In genomic region chr13:94059778-94060177, GRCm38 (mm10) we compare ENCODE assay signal across 8 mouse cellular contexts. TPM values are rescaled to one million over a fixed set of nuclear protein-coding genes. Genes with fewer than 3 reads are reported as not detected.
DNase-seq lines count a peak whose midpoint lies in the region; ATAC-seq and TF ChIP-seq lines count a peak whose summit lies in the region.

No protein-coding gene starts in this region.

- no peaks in the 10 kb centered on the region for H3K36me3 ChIP-seq in midbrain, embryonic 16.5 days (ENCODE audit: control insufficient read depth, insufficient read depth, low read length)

- H3K27ac ChIP-seq in layer of hippocampus, adult 2 months: no peak overlapping the region
- H3K27ac ChIP-seq in midbrain, embryonic 16.5 days (ENCODE audit: low read length): no peak overlapping the region

- WGBS in midbrain, embryonic 16.5 days: 82% methylated on average over 6 of the region's 6 CpGs

- H3K4me1 ChIP-seq in midbrain, embryonic 16.5 days (ENCODE audit: control insufficient read depth, insufficient read depth, low read length): peaks cover 13% of the 10 kb centered on the region

- no peak overlapping the region for H3K4me2 ChIP-seq in midbrain, embryonic 16.5 days (ENCODE audit: low read length)

- DNase-seq in layer of hippocampus, adult 2 months (ENCODE audit: low spot score in 2 of 2): peak in 1 of 2 experiments; percentile 29
- DNase-seq in layer of hippocampus, adult 9-11 months: no peak
- DNase-seq in CD4-positive helper T cell, adult 2 months (ENCODE audit: low read depth, low spot score): peak; percentile 25
- DNase-seq in adrenal gland, adult 18-20 months (ENCODE audit: low spot score in 2 of 2): peak; percentile 54 to 58
- peak; percentile 28 for DNase-seq in kidney, adult 11 months
- DNase-seq in lung, postnatal 14 days: peak; percentile 70
- no peak for DNase-seq in frontal cortex, postnatal 25 days (ENCODE audit: low spot score in 2 of 2)

- no peak overlapping the region for H3K9ac ChIP-seq in midbrain, embryonic 16.5 days (ENCODE audit: low read depth, low read length)

- TF ChIP-seq CTCF in layer of hippocampus, adult 2 months (conservative IDR thresholded peaks at IDR 0.05): peak; percentile 81

- no peak for ATAC-seq in midbrain, embryonic 16.5 days

- no peaks in the 10 kb centered on the region for H3K9me3 ChIP-seq in midbrain, embryonic 16.5 days (replicated peaks; ENCODE audit: control insufficient read depth, low read length, poor library complexity, severe bottlenecking)

- H3K4me3 ChIP-seq in layer of hippocampus, adult 2 months: no peak overlapping the region
- H3K4me3 ChIP-seq in midbrain, embryonic 16.5 days (ENCODE audit: low read depth, low read length): no peak overlapping the region

- peaks cover 5% of the 10 kb centered on the region for H3K27me3 ChIP-seq in midbrain, embryonic 16.5 days (ENCODE audit: control insufficient read depth, insufficient read depth, low read depth, low read length)

RNA-seq across cellular contexts. Expression of gene Lhfpl2, which starts 2.2 kb away (rescaled TPM):
- 10 to 100 TPM; 25.1 to 26.5 TPM for total RNA-seq in layer of hippocampus, adult 2 months (2021)
- 10 to 100 TPM; 22.4 to 31.0 TPM for total RNA-seq in adrenal gland, adult 18-20 months (2021)
- polyA plus RNA-seq in midbrain, embryonic 16.5 days (2015; fragmentation: Nextera tagmentation; extraction: Ambion mirVana): 15.9 and 16.3 TPM in 2 replicates

Comparison
In these comparisons a context has a peak if more than half of its experiments do, and no peak if none do; other contexts are left out.
1. DNase-seq: peak in CD4-positive helper T cell, adult 2 months (single experiment), adrenal gland, adult 18-20 months (2 of 2), kidney, adult 11 months (single experiment) and lung, postnatal 14 days (single experiment); none in layer of hippocampus, adult 9-11 months (single experiment) and frontal cortex, postnatal 25 days (0 of 2).